Mouse (Mus musculus) CH12.LX (cell line): ENCODE measurements around the gene Rilpl1. TPM values are rescaled to one million over a fixed set of nuclear protein-coding genes. Genes with fewer than 3 reads are reported as not detected.

Experiments used
- DNase-seq: peaks from one replicate; pipeline ENCODE4 v3.0.0-alpha.2; 2013; ENCODE audit errors: extremely low read depth
- H3K27ac ChIP-seq: 2 replicates; pipeline ENCODE4 v1.5.1; 2012; ENCODE audit warnings: low read depth, mild to moderate bottlenecking, control low read depth, moderate library complexity; ENCODE audit not compliant: insufficient read depth
- H3K27me3 ChIP-seq: replicated peaks from 2 replicates; pipeline ENCODE3; 2012; ENCODE audit warnings: inconsistent platforms
- H3K36me3 ChIP-seq, 2 experiments: replicated peaks in 1 of 2; 2 replicates each; pipeline versions ENCODE3 to v1.6.1; 2012; ENCODE audit warnings: inconsistent platforms in 1 of 2, low read length in 1 of 2, mild to moderate bottlenecking in 1 of 2, mixed read lengths in 1 of 2, moderate library complexity in 1 of 2; ENCODE audit not compliant: control insufficient read depth in 1 of 2, insufficient read depth in 1 of 2
- H3K4me1 ChIP-seq, 2 experiments: 2 replicates each; pipeline ENCODE4 v1.6.1; 2012; ENCODE audit warnings: inconsistent platforms in 1 of 2, moderate library complexity in 1 of 2; ENCODE audit not compliant: insufficient read depth in 2 of 2, control insufficient read depth in 1 of 2
- H3K4me2 ChIP-seq: 2 replicates; pipeline ENCODE4 v1.6.1; 2012; ENCODE audit warnings: low read depth, mild to moderate bottlenecking, control low read depth; ENCODE audit not compliant: poor library complexity, insufficient read depth, severe bottlenecking
- H3K4me3 ChIP-seq, 3 experiments: fragments of 150-350 bp in 1 of 3; sonication (generic) in 1 of 3; replicated peaks in 1 of 3; 2 replicates each; pipeline versions ENCODE3 to v1.5.1; 2011 to 2012; ENCODE audit warnings: low read depth in 2 of 3, low read length in 2 of 3, mild to moderate bottlenecking in 2 of 3, moderate library complexity in 2 of 3, control low read depth in 1 of 3, improper control_type of control experiment in 1 of 3, inconsistent platforms in 1 of 3, mixed read lengths in 1 of 3; ENCODE audit not compliant: poor library complexity in 1 of 3
- H3K79me2 ChIP-seq: replicated peaks from 2 replicates; pipeline ENCODE4 v1.6.1; 2012; ENCODE audit warnings: mild to moderate bottlenecking, moderate library complexity; ENCODE audit not compliant: control insufficient read depth, poor library complexity, insufficient read depth, severe bottlenecking; ENCODE audit errors: extremely low read depth
- H3K9ac ChIP-seq: 2 replicates; pipeline ENCODE4 v1.6.1; 2012; ENCODE audit warnings: low read depth, mild to moderate bottlenecking, control low read depth, moderate library complexity; ENCODE audit not compliant: insufficient read depth
- H3K9me3 ChIP-seq: replicated peaks from 2 replicates; pipeline ENCODE3; 2012; ENCODE audit warnings: low read length, inconsistent platforms, mixed read lengths
- CHD2 ChIP-seq: IDR thresholded peaks from 2 replicates; pipeline ENCODE4 v1.6.1; 2011; ENCODE audit warnings: low read length, improper control_type of control experiment
- CTCF ChIP-seq, 2 experiments: IDR thresholded peaks in 1 of 2; conservative IDR thresholded peaks in 1 of 2; 2 replicates each; pipeline ENCODE4 v1.5.1; 2011 to 2012; ENCODE audit warnings: low read depth in 2 of 2, low read length in 2 of 2, improper control_type of control experiment in 1 of 2, inconsistent platforms in 1 of 2, mild to moderate bottlenecking in 1 of 2, moderate library complexity in 1 of 2
- E2F4 ChIP-seq: IDR thresholded peaks from 2 replicates; pipeline ENCODE4 v1.6.1; 2011; ENCODE audit warnings: low read depth, low read length, improper control_type of control experiment; ENCODE audit not compliant: insufficient replicate concordance
- ELF1 ChIP-seq: IDR thresholded peaks from 2 replicates; pipeline ENCODE4 v1.6.1; 2014; ENCODE audit warnings: low read depth, mild to moderate bottlenecking, inconsistent platforms, low read length, improper control_type of control experiment
- EP300 ChIP-seq: IDR thresholded peaks from 2 replicates; pipeline ENCODE4 v1.6.1; 2011; ENCODE audit warnings: low read length, improper control_type of control experiment
- GABPA ChIP-seq: IDR thresholded peaks from 2 replicates; pipeline ENCODE4 v1.6.1; 2012; ENCODE audit warnings: low read depth, low read length, improper control_type of control experiment, inconsistent platforms; ENCODE audit not compliant: insufficient replicate concordance
- HCFC1 ChIP-seq: IDR thresholded peaks from 2 replicates; pipeline ENCODE4 v1.6.1; 2012; ENCODE audit warnings: low read depth, mild to moderate bottlenecking, inconsistent platforms, low read length, improper control_type of control experiment
- IRF4 ChIP-seq: IDR thresholded peaks from 2 replicates; pipeline ENCODE4 v1.6.1; 2014; ENCODE audit warnings: low read depth, mild to moderate bottlenecking, inconsistent platforms, low read length, improper control_type of control experiment
- JUN ChIP-seq: IDR thresholded peaks from 2 replicates; pipeline ENCODE4 v1.6.1; 2011; ENCODE audit warnings: low read depth, mild to moderate bottlenecking, low read length, improper control_type of control experiment, moderate library complexity; ENCODE audit not compliant: insufficient read depth
- JUND ChIP-seq: conservative IDR thresholded peaks from 2 replicates; pipeline ENCODE4 v1.6.1; 2011; ENCODE audit warnings: low read depth, low read length, improper control_type of control experiment
- KAT2A ChIP-seq: IDR thresholded peaks from 2 replicates; pipeline ENCODE4 v1.6.1; 2012; ENCODE audit warnings: low read length, improper control_type of control experiment, inconsistent platforms; ENCODE audit not compliant: insufficient replicate concordance
- MAFK ChIP-seq: IDR thresholded peaks from 2 replicates; pipeline ENCODE4 v1.6.1; 2011; ENCODE audit warnings: low read length, improper control_type of control experiment; ENCODE audit not compliant: insufficient replicate concordance
- MAX ChIP-seq: IDR thresholded peaks from 2 replicates; pipeline ENCODE4 v1.6.1; 2011; ENCODE audit warnings: low read length, improper control_type of control experiment
- MAZ ChIP-seq: IDR thresholded peaks from 2 replicates; pipeline ENCODE4 v1.6.1; 2012; ENCODE audit warnings: low read depth, mild to moderate bottlenecking, inconsistent platforms, low read length, improper control_type of control experiment, moderate library complexity
- MEF2A ChIP-seq: IDR thresholded peaks from 2 replicates; pipeline ENCODE4 v1.6.1; 2014; ENCODE audit warnings: low read depth, mild to moderate bottlenecking, inconsistent platforms, low read length, improper control_type of control experiment, borderline replicate concordance
- MXI1 ChIP-seq: IDR thresholded peaks from 2 replicates; pipeline ENCODE4 v1.6.1; 2011; ENCODE audit warnings: mild to moderate bottlenecking, low read depth, low read length, improper control_type of control experiment
- MYC ChIP-seq: IDR thresholded peaks from 2 replicates; pipeline ENCODE4 v1.6.1; 2011; ENCODE audit warnings: low read depth, mild to moderate bottlenecking, improper control_type of control experiment, low read length
- NELFE ChIP-seq: IDR thresholded peaks from 2 replicates; pipeline ENCODE4 v1.6.1; 2011; ENCODE audit warnings: low read depth, low read length, improper control_type of control experiment
- PAX5 ChIP-seq: IDR thresholded peaks from 2 replicates; pipeline ENCODE4 v1.6.1; 2012; ENCODE audit warnings: low read length, inconsistent platforms, mixed read lengths
- POLR2A ChIP-seq: IDR thresholded peaks from 2 replicates; pipeline ENCODE4 v1.6.1; 2011; ENCODE audit warnings: low read depth, mild to moderate bottlenecking, improper control_type of control experiment, low read length
- POLR2AphosphoS2 ChIP-seq: IDR thresholded peaks from 2 replicates; pipeline ENCODE4 v1.6.1; 2011; ENCODE audit warnings: low read depth, low read length, improper control_type of control experiment
- RAD21 ChIP-seq: IDR thresholded peaks from 2 replicates; pipeline ENCODE4 v1.6.1; 2011; ENCODE audit warnings: low read depth, mild to moderate bottlenecking, low read length, improper control_type of control experiment, moderate library complexity
- SMC3 ChIP-seq: IDR thresholded peaks from 2 replicates; pipeline ENCODE4 v1.6.1; 2011; ENCODE audit warnings: low read depth, low read length, improper control_type of control experiment
- TBP ChIP-seq: conservative IDR thresholded peaks from 2 replicates; pipeline ENCODE4 v1.6.1; 2011; ENCODE audit warnings: low read depth, low read length, improper control_type of control experiment
- TCF12 ChIP-seq: IDR thresholded peaks from 2 replicates; pipeline ENCODE4 v1.6.1; 2014; ENCODE audit warnings: low read depth, mild to moderate bottlenecking, inconsistent platforms, low read length, improper control_type of control experiment
- UBTF ChIP-seq: IDR thresholded peaks from 2 replicates; pipeline ENCODE4 v1.6.1; 2012; ENCODE audit warnings: low read depth, mild to moderate bottlenecking, inconsistent platforms, low read length, improper control_type of control experiment, moderate library complexity
- USF1 ChIP-seq: IDR thresholded peaks from 2 replicates; pipeline ENCODE4 v1.6.1; 2014; ENCODE audit warnings: low read depth, mild to moderate bottlenecking, inconsistent platforms, low read length, improper control_type of control experiment
- USF2 ChIP-seq: conservative IDR thresholded peaks from 2 replicates; pipeline ENCODE4 v1.6.1; 2011; ENCODE audit warnings: low read depth, low read length, improper control_type of control experiment
- ZMIZ1 ChIP-seq: IDR thresholded peaks from 2 replicates; pipeline ENCODE4 v1.6.1; 2012; ENCODE audit warnings: low read depth, mild to moderate bottlenecking, inconsistent platforms, low read length, improper control_type of control experiment
- ZNF384 ChIP-seq: IDR thresholded peaks from 2 replicates; pipeline ENCODE4 v1.6.1; 2012; ENCODE audit warnings: low read depth, low read length, improper control_type of control experiment, inconsistent platforms
- dilution Hi-C: fragments of 300-500 bp; cut with MboI; formaldehyde crosslinking; loops from 2 replicates; pipeline ENCODE4 v1.14.3; 2020; ENCODE audit warnings: low sequenced_read_pairs; ENCODE audit not compliant: extremely low pct_unique_long_range_greater_than_20kb, extremely low pct_ligation_motif_present
- in situ Hi-C: fragments of 300-500 bp; cut with MboI; formaldehyde crosslinking; loops from 3 replicates; pipeline ENCODE4 v1.14.3; 2019; ENCODE audit warnings: low sequenced_read_pairs, low pct_ligation_motif_present, low pct_unique_long_range_greater_than_20kb, mixed read lengths
- polyA plus RNA-seq: library from polyadenylated mRNA; unstranded; fragments of >175 nt; gene quantifications from 2 replicates; pipeline ENCODE4 v1.2.1, GENCODE M21; 2012; ENCODE audit warnings: low read depth; ENCODE audit not compliant: insufficient read length
- total RNA-seq, 2 experiments: library from RNA; depleted of rRNA; stranded (reverse); fragments of 300-350 nt in 1 of 2; fragments of >200 nt in 1 of 2; gene quantifications; 2 replicates each; pipeline ENCODE4 v1.2.3; 2012 to 2014

Gene Rilpl1
- total and polyA plus RNA-seq, 3 experiments: 3.1 to 5.7 (median 5.4) TPM

- no peaks in the 10 kb centered on the region for H3K27me3 ChIP-seq
- in situ Hi-C loops (loop anchor here (25.0 kb wide), 1 partner anchor 416 kb away; the partner anchor contains the start of genes Ccdc92 and Zfp664), dilution Hi-C loops (no loop called here)
- H3K4me3 ChIP-seq: peak overlapping the region; percentile 69 to 88 (median 76)
- H3K36me3 ChIP-seq: peaks cover 40 to 56% of the 10 kb centered on the region in 2 experiments
- H3K27ac ChIP-seq: peak overlapping the region; percentile 77
- peak; percentile 90 for DNase-seq
- H3K4me2 ChIP-seq: peak overlapping the region; percentile 64
- H3K4me1 ChIP-seq: peaks cover 16 to 63% of the 10 kb centered on the region in 2 experiments
- H3K9me3 ChIP-seq: no peaks in the 10 kb centered on the region
- H3K9ac ChIP-seq: peak overlapping the region; percentile 92
- TF ChIP-seq MAX (no peak), E2F4 (no peak), USF1 (no peak), EP300 (no peak), NELFE (0 out of 2 replicates have a peak, but pooled peaks have one; percentile 15), POLR2AphosphoS2 (peak; percentile 47; the same call in 1 of the 2 replicates), ZNF384 (no peak), JUND (no peak), USF2 (no peak), TBP (0 out of 2 replicates have a peak, but pooled peaks have one; percentile 18), CHD2 (peak; percentile 63; the same call in 1 of the 2 replicates), MYC (no peak), MAZ (peak; percentile 67), POLR2A (peak; percentile 51; the same call in 1 of the 2 replicates), ELF1 (no peak), MXI1 (no peak; the same call in 1 of the 2 replicates), RAD21 (no peak), TCF12 (peak; percentile 47; the same call in 1 of the 2 replicates), UBTF (no peak), MEF2A (no peak), IRF4 (no peak), KAT2A (no peak), HCFC1 (no peak), CTCF (conservative IDR thresholded peaks at IDR 0.05 in 1 of 2, IDR thresholded peaks at IDR 0.05 in 1 of 2; ENCODE audit: low read depth in 2 of 2, low read length in 2 of 2) (no peak), GABPA (no peak), MAFK (no peak), ZMIZ1 (peak; percentile 34; the same call in 1 of the 2 replicates), JUN (no peak), PAX5 (no peak), SMC3 (no peak)
- peaks cover 92% of the 10 kb centered on the region for H3K79me2 ChIP-seq
These were observed 84.8 kb downstream of the Rilpl1 start for GRCm38 (mm10) chr5:124446301-124446881.
